Mouse (Mus musculus) intestine, embryonic 15.5 days (tissue): ENCODE results near the gene Uckl1. TPM values are rescaled to one million over a fixed set of nuclear protein-coding genes. Genes with fewer than 3 reads are reported as not detected.

Experiments
- ATAC-seq: fragments of 200-750 bp; cut with Nextera tagmentation; 2 replicates; pipeline ENCODE4 v1.8.0; 2017; ENCODE audit warnings: moderate TSS enrichment, moderate library complexity
- H3K27ac ChIP-seq: fragments of 300-500 bp; sonication (generic); 2 replicates; pipeline ENCODE4 v1.5.1; 2015; ENCODE audit warnings: mild to moderate bottlenecking, inconsistent platforms
- H3K27me3 ChIP-seq: fragments of 300-500 bp; sonication (generic); replicated peaks from 2 replicates; pipeline ENCODE4 v1.6.1; 2015; ENCODE audit warnings: inconsistent platforms
- H3K36me3 ChIP-seq: fragments of 300-500 bp; sonication (generic); 2 replicates; pipeline ENCODE4 v1.6.1; 2015; ENCODE audit warnings: inconsistent platforms
- H3K4me1 ChIP-seq: fragments of 300-500 bp; sonication (generic); replicated peaks from 2 replicates; pipeline ENCODE4 v1.6.1; 2015; ENCODE audit warnings: inconsistent platforms
- H3K4me2 ChIP-seq: fragments of 300-500 bp; sonication (generic); replicated peaks from 2 replicates; pipeline ENCODE4 v1.6.1; 2015; ENCODE audit warnings: mild to moderate bottlenecking, inconsistent platforms
- H3K4me3 ChIP-seq: fragments of 300-500 bp; sonication (generic); replicated peaks from 2 replicates; pipeline ENCODE4 v1.5.1; 2015; ENCODE audit warnings: inconsistent platforms
- H3K9ac ChIP-seq: fragments of 300-500 bp; sonication (generic); 2 replicates; pipeline ENCODE4 v1.6.1; 2015; ENCODE audit warnings: inconsistent platforms
- H3K9me3 ChIP-seq: fragments of 300-500 bp; sonication (generic); 2 replicates; pipeline ENCODE4 v1.6.1; 2016; ENCODE audit warnings: inconsistent platforms
- WGBS: fragments of 180-500 bp; shearing (Covaris S2); methylation state at CpG from one replicate; pipeline ENCODE4 v1.1.7; 2015; 5-methylcytosine and 5-hydroxymethylcytosine counted together
- polyA plus RNA-seq: library from polyadenylated mRNA; unstranded; fragments of >200 nt; fragmentation: Nextera tagmentation; extraction: Ambion mirVana; gene quantifications from 2 replicates; pipeline ENCODE4 v1.2.1, GENCODE M21; 2015

The Uckl1 gene
- polyA plus RNA-seq, 1 experiment from 2014 or later: 57.4 TPM

DNA sequence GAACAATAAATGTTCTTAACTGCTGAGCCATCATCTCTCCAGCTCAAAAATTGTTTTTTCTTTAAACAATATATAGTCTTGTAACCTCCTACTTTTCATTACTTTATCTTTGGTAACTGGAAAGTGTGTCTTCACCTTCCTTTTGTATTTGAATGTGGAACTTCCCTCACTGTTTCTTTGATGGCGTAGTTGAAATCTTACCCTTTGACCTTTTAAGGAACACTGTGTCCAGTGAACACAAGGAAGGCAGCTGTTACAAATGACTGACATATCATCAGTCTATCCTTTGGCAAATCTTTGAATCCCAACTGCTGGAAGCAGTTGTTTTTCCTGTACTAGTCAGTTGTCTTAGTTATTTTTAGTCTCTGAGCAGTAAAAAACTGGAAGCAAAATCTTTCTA, 55.6 kb downstream of the Uckl1 start:
- peaks cover 7% of the 10 kb centered on the region; the same call in 1 of the 2 replicates for H3K36me3 ChIP-seq
- H3K27me3 ChIP-seq: no peaks in the 10 kb centered on the region
- H3K4me3 ChIP-seq: no peak overlapping the region
- no peak for ATAC-seq
- WGBS: 86% methylated on average over 1 of the region's 1 CpGs
- no peak overlapping the region for H3K9ac ChIP-seq
- H3K4me1 ChIP-seq: no peaks in the 10 kb centered on the region
- no peak overlapping the region for H3K27ac ChIP-seq
- no peak overlapping the region for H3K4me2 ChIP-seq
- no peaks in the 10 kb centered on the region for H3K9me3 ChIP-seq

- no peaks in the 10 kb centered on the region for H3K9me3 ChIP-seq
- peak overlapping the region; percentile 63; the same call in 1 of the 2 replicates for H3K27ac ChIP-seq
- ATAC-seq: peak; percentile 87
- no peak overlapping the region for H3K9ac ChIP-seq
- H3K4me2 ChIP-seq: peak overlapping the region; percentile 9; the same call in 1 of the 2 replicates
- H3K4me1 ChIP-seq: peaks cover 7% of the 10 kb centered on the region
- H3K36me3 ChIP-seq: peaks cover under 1% of the 10 kb centered on the region; the same call in 1 of the 2 replicates
- no peak overlapping the region for H3K4me3 ChIP-seq
- 60% methylated on average over 5 of the region's 5 CpGs for WGBS
- H3K27me3 ChIP-seq: no peaks in the 10 kb centered on the region
Observed at GRCm38 (mm10) chr2:181525526-181525925, 59.2 kb downstream of the Uckl1 start.

- no peak overlapping the region for H3K4me2 ChIP-seq
- H3K36me3 ChIP-seq: no peaks in the 10 kb centered on the region
- WGBS: 73% methylated on average over 5 of the region's 5 CpGs
- no peak overlapping the region for H3K4me3 ChIP-seq
- peaks cover 12% of the 10 kb centered on the region for H3K4me1 ChIP-seq
- no peak overlapping the region for H3K27ac ChIP-seq
- H3K9me3 ChIP-seq: no peaks in the 10 kb centered on the region
- no peak for ATAC-seq
- H3K9ac ChIP-seq: no peak overlapping the region
- H3K27me3 ChIP-seq: no peaks in the 10 kb centered on the region
Observed at GRCm38 (mm10) chr2:181522811-181523210, 61.9 kb downstream of the Uckl1 start.

- H3K4me3 ChIP-seq: peak overlapping the region; percentile 94
- H3K27me3 ChIP-seq: no peaks in the 10 kb centered on the region
- H3K4me2 ChIP-seq: peak overlapping the region; percentile 59
- H3K36me3 ChIP-seq: peaks cover 4% of the 10 kb centered on the region
- H3K9ac ChIP-seq: peak overlapping the region; percentile 95; the same call in 1 of the 2 replicates
- H3K9me3 ChIP-seq: no peaks in the 10 kb centered on the region
- no peak overlapping the region for H3K27ac ChIP-seq
- ATAC-seq: no peak
- peaks cover 12% of the 10 kb centered on the region for H3K4me1 ChIP-seq
- WGBS: 39% methylated on average over 10 of the region's 10 CpGs
Observed at GRCm38 (mm10) chr2:181521491-181521890, 63.2 kb downstream of the Uckl1 start.

DNA sequence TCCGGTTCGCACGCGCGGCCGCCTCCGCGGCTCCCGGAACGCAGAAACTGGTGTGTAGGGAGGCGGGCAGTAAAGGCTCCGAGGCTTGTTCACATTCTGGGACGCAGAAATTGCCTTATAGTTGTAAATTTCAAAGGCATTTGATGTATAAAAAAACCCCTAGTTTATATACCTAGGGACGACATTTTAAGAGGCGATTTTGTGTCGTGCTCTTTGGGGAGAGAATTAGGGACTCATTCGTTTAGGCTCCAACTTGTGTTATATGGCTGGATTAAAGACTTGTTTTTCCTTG, 63.8 kb downstream of the Uckl1 start:
- ATAC-seq: no peak
- Histone ChIP-seq H3K27me3 (no peaks in the 10 kb centered on the region), H3K4me1 (peaks cover 12% of the 10 kb centered on the region), H3K9ac (peak overlapping the region; percentile 95), H3K4me3 (peak overlapping the region; percentile 94), H3K9me3 (no peaks in the 10 kb centered on the region), H3K36me3 (peaks cover 8% of the 10 kb centered on the region), H3K27ac (peak overlapping the region; percentile 99), H3K4me2 (peak overlapping the region; percentile 59)
- 0% methylated on average over 17 of the region's 17 CpGs for WGBS

- H3K27ac ChIP-seq: peak within 1 kb of the TSS; percentile 99
- peak within 1 kb of the TSS; percentile 59 for H3K4me2 ChIP-seq
- ATAC-seq: peak; percentile 98
- H3K4me1 ChIP-seq: peaks cover 12% of the 10 kb centered on the region
- peaks cover 9% of the 10 kb centered on the region for H3K36me3 ChIP-seq
- no peaks in the 10 kb centered on the region for H3K9me3 ChIP-seq
- H3K9ac ChIP-seq: peak within 1 kb of the TSS; percentile 95
- H3K4me3 ChIP-seq: peak within 1 kb of the TSS; percentile 94
- H3K27me3 ChIP-seq: no peaks in the 10 kb centered on the region
- under 1% methylated on average over 72 of the region's 74 CpGs for WGBS
Observed at GRCm38 (mm10) chr2:181520118-181520935, 64.4 kb downstream of the Uckl1 start, which contains the start of gene Dnajc5. Gene Dnajc5 (plus strand): TSS chr2:181520485.

DNA sequence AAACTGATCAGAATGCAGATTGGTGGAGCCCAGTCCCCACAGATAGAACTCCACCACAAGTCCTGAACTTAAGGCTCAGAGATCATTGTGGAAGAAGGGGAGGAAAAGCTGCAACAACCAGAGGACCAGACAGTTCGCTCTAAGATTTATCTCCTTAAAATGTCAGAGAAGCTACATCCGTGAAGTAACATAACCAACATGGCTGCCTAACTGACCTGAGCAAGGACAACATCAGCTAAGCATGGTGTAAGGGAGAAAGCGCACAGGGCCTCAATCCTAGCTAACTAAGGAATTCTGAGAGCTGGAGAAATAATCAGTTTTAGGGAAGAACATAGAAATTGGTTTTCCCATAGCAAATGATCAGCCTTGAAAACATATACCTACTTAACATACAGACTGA, 65.5 kb downstream of the Uckl1 start:
- H3K27me3 ChIP-seq: no peaks in the 10 kb centered on the region
- peaks cover 12% of the 10 kb centered on the region for H3K4me1 ChIP-seq
- no peaks in the 10 kb centered on the region for H3K9me3 ChIP-seq
- H3K4me3 ChIP-seq: peak overlapping the region; percentile 94
- no peak for ATAC-seq
- peaks cover 15% of the 10 kb centered on the region for H3K36me3 ChIP-seq
- WGBS: 66% methylated on average over 3 of the region's 3 CpGs
- no peak overlapping the region for H3K9ac ChIP-seq
- peak overlapping the region; percentile 59 for H3K4me2 ChIP-seq
- peak overlapping the region; percentile 99 for H3K27ac ChIP-seq

Other genes starting within 250 kb of the Uckl1 start
- 35.7 and 36.7 TPM in 2 replicates for gene Zgpat, start 220.0 kb downstream of the Uckl1 start, polyA plus RNA-seq
- 55.4 and 58.3 TPM in 2 replicates for gene Arfrp1, start 219.5 kb downstream of the Uckl1 start, polyA plus RNA-seq
- gene Lime1, start 204.8 kb downstream of the Uckl1 start, polyA plus RNA-seq: 17.1 and 19.4 TPM in 2 replicates
- 7.2 and 7.4 TPM in 2 replicates for gene Zbtb46, start 125.5 kb downstream of the Uckl1 start, polyA plus RNA-seq
- gene Abhd16b, start 91.7 kb downstream of the Uckl1 start, polyA plus RNA-seq: 0.18 and 0.30 TPM in 2 replicates
- 133 and 140 TPM in 2 replicates for gene Tpd52l2, start 87.8 kb downstream of the Uckl1 start, polyA plus RNA-seq
- 74.5 and 76.4 TPM in 2 replicates for gene Dnajc5, start 64.4 kb downstream of the Uckl1 start, polyA plus RNA-seq
- 50.5 and 51.9 TPM in 2 replicates for gene Prpf6, start 7.0 kb upstream of the Uckl1 start, polyA plus RNA-seq
- 32.0 and 34.2 TPM in 2 replicates for gene Zfp512b, start 7.9 kb upstream of the Uckl1 start, polyA plus RNA-seq
- 22.3 and 22.7 TPM in 2 replicates for gene Samd10, start 14.3 kb upstream of the Uckl1 start, polyA plus RNA-seq
- gene Gm29797, start 72.1 kb upstream of the Uckl1 start, polyA plus RNA-seq: 1.3 and 3.1 TPM in 2 replicates
- 28.0 and 29.0 TPM in 2 replicates for gene Sox18, start 86.7 kb upstream of the Uckl1 start, polyA plus RNA-seq
- gene Tcea2, start 95.4 kb upstream of the Uckl1 start, polyA plus RNA-seq: 14.9 and 15.7 TPM in 2 replicates
- 37.4 and 39.4 TPM in 2 replicates for gene Rgs19, start 109.1 kb upstream of the Uckl1 start, polyA plus RNA-seq
- gene Lkaaear1, start 113.5 kb upstream of the Uckl1 start, polyA plus RNA-seq: not detected in 2 replicates
- 1.6 and 1.7 TPM in 2 replicates for gene Oprl1, start 130.1 kb upstream of the Uckl1 start, polyA plus RNA-seq
- gene Myt1, start 178.4 kb upstream of the Uckl1 start, polyA plus RNA-seq: 2.4 and 2.7 TPM in 2 replicates